Mouse (Mus musculus): ENCODE results near the gene Myo5a.
"Not testable (repeated sequence)": the region's sequence is repeated elsewhere in the genome, so short reads cannot be mapped to it uniquely, and the experiment has no call there.

Gene Myo5a

DNA sequence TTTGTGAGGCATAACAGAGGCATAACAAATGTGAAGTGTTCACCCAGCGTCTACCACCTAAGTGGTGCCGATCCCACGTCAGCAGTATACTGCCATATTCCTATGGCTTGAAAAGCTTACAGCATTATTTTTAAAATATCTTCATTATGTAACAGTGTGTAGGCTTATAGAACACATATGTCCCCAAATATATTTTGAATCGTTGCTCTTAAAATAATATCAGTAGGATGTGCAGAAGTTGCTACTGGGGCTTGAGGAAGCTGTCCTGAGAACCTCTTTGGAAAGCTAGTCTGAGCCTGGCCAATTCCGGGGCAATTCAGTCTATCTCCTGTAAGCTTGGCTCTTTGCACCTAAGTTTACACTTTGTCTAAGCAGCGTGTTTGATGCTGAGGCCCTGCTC, 177.1 kb downstream of the Myo5a start:
- no peak for DNase-seq (ENCODE audit: low read depth, low spot score)

DNA sequence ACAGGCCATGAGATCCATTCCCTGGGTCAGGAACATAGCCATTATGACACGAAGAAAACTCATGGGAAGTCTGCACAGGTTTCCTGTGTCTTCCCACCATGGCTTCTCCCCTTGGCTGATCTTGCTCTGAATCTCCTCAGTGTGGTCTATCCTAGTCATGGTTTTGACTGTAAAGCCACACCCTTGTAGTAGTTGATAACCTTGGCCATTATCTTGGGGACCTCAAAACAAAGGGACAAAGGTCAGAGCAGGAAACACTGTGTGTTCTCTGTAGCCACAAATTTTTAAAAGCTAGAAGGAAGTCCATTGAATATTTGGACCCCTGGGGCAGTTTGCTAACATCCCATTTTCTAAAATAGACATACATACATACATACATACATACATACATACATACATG, 177.5 kb downstream of the Myo5a start:
- DNase-seq (ENCODE audit: low read depth, low spot score) = no peak

DNA sequence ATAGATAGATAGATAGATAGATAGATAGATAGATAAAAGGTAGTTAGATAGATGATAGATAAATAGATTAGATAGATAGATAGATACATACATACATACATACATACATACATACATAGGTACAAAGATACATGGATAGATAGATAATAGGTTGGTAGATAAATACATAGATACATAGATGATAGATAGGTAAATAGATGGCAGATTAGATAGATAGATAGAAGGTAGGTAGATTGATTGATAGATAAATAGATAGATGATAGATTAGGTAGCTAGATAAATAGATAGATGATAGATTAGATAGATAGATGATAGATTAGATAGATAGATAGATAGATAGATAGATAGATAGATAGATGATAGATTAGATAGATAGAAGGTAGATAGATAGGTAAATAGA, 178.1 kb downstream of the Myo5a start:
- DNase-seq (ENCODE audit: low read depth, low spot score) = no peak

- not testable (repeated sequence) for DNase-seq (ENCODE audit: low read depth, low spot score)
Observed at GRCm38 (mm10) chr9:75253158-75253557, 182.3 kb downstream of the Myo5a start.

- DNase-seq (ENCODE audit: low read depth, low spot score) = no peak
Observed at GRCm38 (mm10) chr9:75253766-75254165, 183.0 kb downstream of the Myo5a start.

- DNase-seq (ENCODE audit: low read depth, low spot score) = no peak
Observed at GRCm38 (mm10) chr9:75254196-75254955, 183.6 kb downstream of the Myo5a start.

DNA sequence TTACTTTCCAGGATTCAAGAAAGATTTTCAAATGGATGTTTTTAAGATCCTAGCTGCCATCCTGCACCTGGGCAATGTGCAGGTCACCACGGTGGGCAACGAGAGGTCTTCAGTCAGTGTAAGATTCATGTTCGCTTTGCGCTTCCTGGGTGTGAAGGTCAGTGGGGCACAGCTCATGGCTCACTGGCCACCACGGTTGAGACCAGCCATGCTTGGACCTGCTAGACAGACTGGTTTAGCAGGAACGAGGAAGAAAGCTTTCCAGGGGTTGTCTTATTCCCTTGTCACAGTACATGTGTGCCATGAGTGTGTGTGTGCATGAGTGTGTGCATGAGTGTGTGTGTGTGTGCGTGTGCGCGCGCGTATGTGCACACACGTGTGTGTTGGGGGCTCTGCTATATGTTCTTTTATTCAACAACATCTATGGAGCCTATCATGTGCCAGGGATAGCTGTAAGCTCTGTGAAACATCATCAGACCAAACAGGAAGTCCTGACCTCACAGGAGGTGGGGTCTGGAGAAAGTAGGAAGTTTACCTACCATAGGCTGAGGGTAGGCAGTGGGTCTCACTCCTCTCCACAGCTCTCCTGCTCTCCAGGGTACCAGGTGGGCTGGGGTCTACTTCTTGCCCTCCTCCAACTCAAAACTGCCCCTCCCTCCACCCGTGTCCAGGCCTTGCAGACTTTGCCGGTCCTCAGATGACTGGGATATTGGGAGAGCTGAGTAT, 185.2 kb downstream of the Myo5a start:
- no peak for DNase-seq (ENCODE audit: low read depth, low spot score)

GRCm38 (mm10) chr9:75258792-75259191, 188.0 kb downstream of the Myo5a start:
- no peak for DNase-seq (ENCODE audit: low read depth, low spot score)

- peak; percentile 84 for DNase-seq (ENCODE audit: low read depth, low spot score)
Observed at GRCm38 (mm10) chr9:75259656-75260055, 188.8 kb downstream of the Myo5a start.

DNA sequence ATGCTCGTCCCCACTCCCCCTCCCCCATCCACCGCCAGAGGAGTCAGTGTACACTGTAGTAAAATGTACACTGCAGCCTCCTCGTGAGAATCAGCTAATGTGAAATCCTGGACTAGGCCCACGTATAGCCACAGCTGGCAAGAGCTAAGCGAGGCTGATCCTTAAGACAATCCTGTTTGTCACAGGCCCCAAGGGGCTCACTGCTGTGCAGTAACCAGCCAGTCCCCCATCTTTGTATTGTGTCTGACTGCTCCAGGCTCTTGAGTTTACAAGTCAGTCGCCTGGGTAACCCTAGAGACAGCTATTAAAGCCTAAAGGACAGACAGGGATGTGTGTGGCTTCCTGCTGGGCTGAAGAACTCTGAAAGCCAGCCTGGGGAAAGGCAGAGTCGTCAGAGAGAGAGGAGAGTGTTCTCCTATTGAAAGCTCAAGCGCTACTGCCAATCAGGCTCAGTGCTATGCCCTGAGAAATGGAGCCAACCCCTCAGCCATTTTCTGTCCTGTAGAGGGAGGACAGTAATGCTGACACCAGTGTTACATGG, 190.6 kb downstream of the Myo5a start:
- DNase-seq (ENCODE audit: low read depth, low spot score) = peak; percentile 66

DNA sequence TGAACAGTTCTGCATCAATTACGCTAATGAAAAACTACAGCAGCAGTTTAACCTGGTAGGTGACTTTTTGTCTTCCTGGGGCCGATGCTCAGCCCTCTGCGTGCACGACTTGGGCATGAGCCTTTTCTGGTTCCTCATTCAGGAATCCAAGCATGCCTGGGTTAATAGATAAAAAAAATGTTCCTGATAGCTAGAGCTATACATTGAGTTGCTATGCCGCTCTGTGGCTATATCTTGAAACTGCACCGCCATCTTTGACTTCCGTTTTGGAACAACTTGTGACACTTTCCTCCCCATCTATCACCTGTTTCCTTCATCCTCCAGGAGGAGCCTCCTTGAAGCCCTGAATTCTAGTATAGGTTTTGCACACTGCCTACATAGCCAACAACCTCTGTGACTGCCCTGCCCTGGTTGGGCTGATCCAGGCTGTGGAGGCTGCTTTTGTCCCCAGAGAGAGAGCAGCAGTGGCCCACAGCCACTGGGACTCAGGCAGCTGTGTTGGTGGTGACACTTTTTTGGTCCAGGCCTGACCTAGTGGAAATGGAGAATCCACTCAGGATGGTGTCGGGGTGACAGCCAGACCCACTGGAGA, 191.5 kb downstream of the Myo5a start:
- DNase-seq (ENCODE audit: low read depth, low spot score) = no peak

DNA sequence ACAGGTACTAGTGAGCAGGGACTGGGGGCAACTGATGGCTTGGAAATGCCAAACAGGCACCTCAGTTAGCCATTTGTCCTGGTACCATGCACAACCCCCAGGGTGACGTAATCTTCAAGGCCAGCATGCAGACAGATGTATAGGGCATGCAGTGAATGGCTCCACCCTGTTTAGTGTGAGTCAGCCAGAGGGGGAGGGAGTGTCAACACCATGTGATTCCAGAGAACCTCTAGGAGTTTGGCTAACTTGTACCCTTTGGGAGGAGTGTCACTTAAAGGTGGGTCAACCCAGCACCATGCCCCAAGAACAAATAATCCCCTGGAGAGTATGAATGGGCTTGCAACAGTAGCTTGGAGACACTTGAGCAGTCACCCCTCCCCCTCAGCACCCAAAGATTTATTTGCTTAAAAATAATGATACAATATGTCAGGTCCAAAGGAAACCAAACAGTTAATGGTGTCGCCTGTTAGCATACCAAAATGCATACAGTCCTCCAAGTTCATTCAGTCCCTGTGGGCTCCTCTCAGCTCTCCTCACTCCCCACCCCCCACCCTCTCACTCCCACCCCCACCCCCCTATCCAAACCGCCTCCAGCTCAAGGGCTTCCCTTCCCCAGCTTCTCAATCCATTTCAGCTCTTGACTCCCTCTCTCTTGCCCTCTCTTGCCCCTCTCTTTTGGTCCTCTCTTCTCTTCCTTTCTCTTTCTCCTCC, 193.3 kb downstream of the Myo5a start:
- DNase-seq (ENCODE audit: low read depth, low spot score) = peak; percentile 81

DNA sequence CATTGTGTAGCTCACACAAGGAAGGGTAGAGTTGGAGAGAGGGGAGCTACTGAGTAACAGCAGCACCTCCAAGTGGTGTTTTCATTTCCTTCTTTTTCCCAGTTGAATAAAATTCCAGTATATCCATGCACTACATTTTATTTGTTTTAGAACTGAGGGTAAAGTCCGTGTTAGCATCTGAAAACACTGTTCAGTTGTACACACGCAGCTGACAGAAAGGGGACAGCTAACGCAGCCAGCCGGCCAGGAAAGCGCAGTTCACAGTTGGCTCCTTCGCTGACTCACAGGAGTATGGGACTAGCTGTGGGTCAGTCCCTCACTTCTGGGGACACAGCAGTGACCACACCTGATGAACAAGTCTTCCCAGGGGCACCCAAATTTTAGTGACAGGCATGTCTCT, 196.3 kb downstream of the Myo5a start:
- DNase-seq (ENCODE audit: low read depth, low spot score) = no peak

GRCm38 (mm10) chr9:75270382-75270781, 199.6 kb downstream of the Myo5a start:
- DNase-seq (ENCODE audit: low read depth, low spot score) = no peak

DNA sequence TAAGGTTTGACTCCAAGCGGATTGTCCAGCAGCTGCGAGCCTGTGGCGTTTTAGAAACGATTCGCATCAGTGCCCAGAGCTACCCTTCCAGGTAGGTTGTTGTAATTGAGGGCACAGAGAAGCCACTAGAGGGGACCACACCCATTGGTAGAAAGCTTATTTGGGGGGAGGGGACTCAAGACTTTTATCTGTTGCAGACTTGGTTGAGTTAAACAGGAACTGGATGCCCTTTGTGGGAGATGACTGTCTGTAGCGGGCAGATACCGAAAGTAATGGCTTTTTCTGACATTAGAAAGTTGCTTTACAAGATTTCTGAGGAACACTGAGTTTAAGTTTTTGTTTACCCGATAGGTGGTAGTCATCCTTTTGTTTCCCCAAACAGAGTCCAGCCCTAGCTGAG, 200.7 kb downstream of the Myo5a start:
- DNase-seq (ENCODE audit: low read depth, low spot score) = no peak
